Mouse (Mus musculus) neutrophil, adult 5-6 weeks (primary cell): Measurements from ENCODE around the gene Lmtk2. TPM values are rescaled to one million over a fixed set of nuclear protein-coding genes. Genes with fewer than 3 reads are reported as not detected.

Experiments
- ATAC-seq: fragments of 151-379, 151-347 bp; 2 replicates; pipeline ENCODE4 v1.8.0; 2017; ENCODE audit warnings: mild to moderate bottlenecking, moderate TSS enrichment; ENCODE audit not compliant: insufficient number of reproducible peaks, poor library complexity, low FRiP score, severe bottlenecking; ENCODE audit errors: extremely low read depth
- total RNA-seq: library from RNA; stranded (forward); fragments of 200-1000 nt; gene quantifications from 2 replicates; pipeline ENCODE4 v1.2.3, GENCODE M21; 2017

Gene Lmtk2
- 28.9 and 34.6 TPM in 2 replicates for total RNA-seq

DNA sequence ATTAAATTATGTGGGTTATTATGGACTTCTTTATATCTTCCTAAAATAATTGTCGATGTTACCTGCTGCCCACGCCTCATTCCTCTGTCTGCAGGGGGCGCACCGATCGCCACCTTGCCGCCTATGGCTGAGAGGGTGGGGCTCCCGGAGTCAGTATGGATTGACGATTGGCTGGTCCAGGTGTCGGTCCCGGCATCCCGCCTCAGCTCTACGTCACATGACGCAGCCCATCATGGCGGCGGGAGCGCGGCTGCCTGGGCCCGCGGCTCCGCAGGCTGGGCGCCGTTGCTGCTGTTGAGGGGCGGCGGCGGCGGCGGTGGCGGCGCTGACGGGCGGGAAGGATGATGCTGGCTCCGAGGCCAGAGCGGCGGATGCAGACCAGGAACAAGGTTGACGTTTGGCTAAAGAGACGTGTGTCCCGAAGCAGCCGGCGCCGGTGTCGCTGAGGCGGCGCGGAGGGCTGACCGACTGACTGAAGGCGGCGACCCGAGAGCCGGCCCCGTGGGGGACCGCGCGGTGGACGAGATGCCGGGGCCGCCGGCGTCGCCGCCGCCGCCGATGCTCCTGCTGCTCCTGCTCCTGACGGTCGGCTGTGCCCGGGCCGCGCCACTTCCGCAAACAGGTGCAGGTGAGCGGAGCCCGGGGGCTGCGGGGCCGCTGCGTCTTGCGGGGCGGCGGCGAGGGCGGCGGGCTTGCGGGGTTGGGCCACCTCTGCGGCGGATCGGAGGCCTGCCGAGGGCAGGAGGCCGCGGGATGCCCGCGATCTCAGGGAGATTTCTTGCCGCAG, at the start of gene Lmtk2:
Gene Lmtk2 (plus strand): TSS at position 288 of the 787 bp plus-strand sequence.
- peak; percentile 100 for ATAC-seq

DNA sequence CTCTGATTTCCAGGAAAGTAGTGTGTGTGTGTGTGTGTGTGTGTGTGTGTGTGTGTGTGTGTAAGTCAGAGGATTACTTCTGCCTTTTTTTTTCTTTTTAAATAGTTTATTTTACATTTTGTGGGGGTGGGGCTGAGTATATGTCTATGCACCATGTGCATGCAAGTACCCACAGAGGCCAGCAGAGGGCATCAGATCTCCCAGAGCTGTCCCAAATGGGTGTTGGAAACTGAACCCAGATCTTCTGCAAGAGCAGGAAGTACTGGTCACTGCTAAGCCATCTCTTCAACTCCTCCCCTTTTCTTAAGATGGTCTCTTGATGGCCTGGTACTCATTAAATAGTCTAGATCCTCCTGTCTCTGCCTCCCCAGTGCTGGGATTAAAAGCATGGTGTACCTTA, 49.0 kb upstream of the Lmtk2 start:
- ATAC-seq: 0 out of 2 replicates have a peak, but pooled peaks have one; percentile 33

DNA sequence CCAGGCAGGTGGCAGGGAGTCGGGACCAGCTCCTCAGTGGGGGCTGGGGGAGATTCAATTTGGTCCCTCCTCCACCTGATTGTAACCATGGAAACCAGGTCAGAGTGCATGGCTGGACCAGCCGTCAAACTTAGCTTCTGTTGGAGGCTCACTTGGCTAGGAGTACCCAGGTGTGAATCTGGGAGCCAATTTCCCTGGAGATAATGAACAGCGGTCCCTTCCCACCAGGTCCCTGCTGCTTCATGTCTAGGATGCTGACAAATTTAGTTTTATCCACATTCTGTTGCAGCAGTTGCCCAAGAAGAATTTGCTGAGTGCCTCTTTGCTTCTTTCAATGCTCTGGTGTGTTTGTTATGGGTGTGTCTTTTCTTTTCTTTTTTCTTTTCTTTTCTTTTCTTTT, 46.8 kb upstream of the Lmtk2 start:
- ATAC-seq: no peak

DNA sequence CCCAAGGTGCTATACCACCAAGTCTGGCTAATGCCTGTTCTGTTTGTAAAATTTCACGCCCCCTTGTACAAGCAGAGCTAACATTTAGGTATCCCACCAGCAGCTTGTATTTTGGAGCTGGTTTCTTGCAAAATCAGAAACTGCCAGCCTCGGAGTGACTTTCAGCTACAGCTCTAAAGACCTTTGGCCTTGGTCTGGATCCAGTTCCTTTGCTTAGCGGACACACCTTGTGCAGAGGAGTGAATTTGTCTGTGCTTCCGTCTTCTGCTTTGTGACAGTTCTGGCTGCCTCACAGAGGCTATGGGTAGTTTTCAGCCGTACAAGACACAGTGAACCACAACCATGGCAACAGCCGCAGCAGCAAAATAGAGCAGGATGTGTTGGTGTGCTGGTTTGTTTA, 45.9 kb upstream of the Lmtk2 start:
- ATAC-seq: no peak

DNA sequence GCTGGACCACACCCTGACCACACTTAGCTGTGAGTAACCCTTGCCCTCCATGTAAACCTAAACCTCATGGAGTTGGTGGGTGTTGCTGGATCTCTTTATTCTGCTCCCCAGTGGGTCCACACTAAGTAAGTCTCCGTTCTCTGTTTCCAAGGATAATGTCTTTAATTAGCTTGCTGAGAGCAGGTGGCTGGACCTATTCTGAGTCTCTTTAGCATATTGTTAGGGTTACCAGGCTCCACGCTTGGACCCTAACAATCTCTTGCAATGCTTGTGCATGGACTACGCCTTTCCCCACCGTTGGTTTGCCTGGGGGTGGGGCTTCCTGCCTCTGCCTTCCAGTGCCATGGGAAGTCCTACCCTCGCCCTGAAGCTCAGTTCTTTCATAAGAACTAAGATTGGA, 36.1 kb upstream of the Lmtk2 start:
- ATAC-seq: no peak

DNA sequence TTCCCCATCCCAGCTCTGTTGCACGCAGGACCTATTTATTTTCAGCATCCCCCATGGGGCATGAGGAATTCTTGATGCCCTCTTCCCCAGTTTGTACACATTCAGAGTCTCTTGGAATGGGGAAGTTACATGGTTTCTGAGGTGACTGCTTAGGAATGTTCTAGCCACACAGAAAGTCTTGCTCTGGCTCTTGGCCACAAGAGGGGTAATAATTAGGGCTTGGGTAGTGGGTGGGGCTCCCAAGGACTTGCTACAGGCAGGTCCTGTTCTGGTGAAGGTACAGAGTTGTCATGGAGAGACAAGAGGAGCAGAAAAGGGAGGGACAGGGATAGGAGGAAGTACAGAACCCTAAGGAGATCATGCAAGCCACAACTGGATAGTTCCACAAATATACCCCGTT, 34.2 kb upstream of the Lmtk2 start:
- ATAC-seq: no peak

DNA sequence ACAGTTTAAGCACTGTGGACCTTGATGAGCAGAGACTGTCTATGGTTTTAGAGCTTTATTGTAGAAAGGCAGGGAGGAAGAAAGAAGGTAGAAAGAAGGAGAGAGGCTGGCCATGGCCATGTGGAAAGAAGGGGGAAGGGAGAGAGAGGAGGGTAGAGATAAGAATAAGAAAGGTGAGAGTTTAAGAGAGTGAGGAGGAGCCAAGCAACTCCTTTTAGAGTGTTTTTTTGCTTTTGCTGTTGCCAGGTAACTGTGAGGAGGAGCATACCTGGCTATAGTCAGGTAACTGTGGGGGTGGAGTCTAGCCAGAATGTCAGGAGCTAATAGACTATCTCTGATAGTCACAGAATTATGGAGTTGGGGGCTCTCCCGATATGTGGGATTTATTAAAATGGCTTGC, 30.2 kb upstream of the Lmtk2 start:
- ATAC-seq: no peak

DNA sequence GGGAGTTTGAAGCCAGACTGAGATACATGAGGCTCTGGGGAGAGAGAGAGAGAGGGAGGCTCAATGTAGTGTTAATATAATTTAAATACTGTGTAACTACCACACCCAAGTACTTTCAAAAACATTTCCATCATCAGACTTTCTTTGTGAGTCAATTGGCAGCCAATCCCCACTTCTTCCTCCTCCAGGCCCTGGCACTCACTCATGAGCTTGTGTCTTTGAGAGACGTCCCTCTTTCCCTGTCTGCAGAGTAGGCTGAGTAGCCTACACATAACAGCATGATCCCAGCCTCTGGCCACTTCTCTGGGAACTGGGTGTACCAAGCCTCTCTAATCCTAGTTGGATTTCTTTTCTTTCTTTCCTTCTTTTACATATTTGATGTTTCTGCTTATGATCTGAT, 29.0 kb upstream of the Lmtk2 start:
- ATAC-seq: no peak

DNA sequence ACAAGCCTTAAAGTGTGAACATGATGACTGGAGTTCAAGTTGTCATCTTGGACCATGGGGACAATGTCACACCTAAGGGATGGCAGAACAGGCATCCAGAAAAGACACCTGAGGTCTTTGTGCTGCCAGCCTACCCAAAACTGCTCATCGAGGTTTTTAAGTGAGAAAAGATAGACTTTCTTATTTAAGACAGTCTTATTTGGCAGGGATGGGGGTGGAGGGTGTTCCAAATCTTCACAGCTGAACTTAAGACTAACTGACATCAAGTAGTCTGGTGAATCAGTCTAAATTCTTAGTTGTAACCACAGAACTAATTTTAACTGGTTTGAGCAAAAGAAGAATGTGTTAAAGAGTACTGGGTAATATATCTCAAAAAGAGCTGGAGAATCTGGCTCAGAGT, 22.7 kb upstream of the Lmtk2 start:
- no peak for ATAC-seq

DNA sequence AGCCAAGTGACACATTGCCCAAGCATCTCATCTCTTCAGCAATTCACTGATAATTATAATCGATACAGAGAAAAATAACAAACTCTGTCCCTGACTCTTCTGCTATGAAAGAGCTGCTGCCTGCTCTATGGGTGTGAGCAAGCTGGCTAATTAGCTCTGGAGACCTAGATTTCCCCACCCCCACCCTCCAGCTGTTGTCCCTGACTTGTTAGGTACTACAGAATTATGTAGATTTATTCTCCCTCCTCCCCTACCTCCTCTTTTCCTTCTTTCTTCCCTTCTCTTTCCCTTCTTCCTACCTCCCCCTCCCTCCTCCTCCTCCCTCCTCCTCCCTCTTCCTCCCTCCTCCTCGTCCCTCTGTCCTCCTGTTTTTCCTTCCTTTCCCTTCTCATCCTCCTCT, 19.4 kb upstream of the Lmtk2 start:
- no peak for ATAC-seq

DNA sequence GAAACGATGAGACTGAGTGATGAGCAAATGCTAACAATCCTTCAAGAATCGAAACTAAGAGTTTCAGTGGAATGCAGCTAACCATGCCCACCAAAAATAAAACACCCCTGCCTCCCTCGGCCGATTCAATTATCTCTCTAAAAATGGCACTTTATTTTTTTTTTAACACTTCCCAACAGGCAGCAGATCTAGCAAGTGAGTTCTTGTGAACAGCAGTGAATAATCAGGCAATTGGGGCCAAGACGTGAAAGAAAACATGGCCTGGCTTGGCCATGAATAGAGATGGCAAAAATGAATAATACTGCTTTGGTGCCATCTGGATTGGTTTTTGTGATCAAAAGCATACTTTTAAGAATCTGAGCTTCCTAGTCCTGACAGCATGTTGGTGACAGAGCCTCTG, 18.2 kb upstream of the Lmtk2 start:
- no peak for ATAC-seq

DNA sequence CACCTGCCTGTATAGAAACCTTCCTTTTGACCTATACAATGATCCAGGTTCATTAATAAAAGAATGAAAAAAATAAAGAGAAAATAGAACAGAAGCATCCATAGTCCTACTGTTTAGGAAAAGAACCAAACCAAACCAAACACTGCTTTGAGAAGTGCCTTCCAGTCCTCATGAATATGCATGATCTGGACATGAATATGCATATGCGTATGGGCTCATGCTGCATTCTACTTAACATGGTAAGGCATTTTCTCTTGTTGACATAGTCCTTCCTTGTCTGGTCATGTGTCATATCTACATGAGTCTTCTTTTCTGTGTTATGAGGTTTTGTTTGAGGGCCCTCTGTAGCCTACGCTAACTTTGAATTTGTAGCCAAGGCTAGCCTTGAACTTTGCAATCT, 16.7 kb upstream of the Lmtk2 start:
- no peak for ATAC-seq

DNA sequence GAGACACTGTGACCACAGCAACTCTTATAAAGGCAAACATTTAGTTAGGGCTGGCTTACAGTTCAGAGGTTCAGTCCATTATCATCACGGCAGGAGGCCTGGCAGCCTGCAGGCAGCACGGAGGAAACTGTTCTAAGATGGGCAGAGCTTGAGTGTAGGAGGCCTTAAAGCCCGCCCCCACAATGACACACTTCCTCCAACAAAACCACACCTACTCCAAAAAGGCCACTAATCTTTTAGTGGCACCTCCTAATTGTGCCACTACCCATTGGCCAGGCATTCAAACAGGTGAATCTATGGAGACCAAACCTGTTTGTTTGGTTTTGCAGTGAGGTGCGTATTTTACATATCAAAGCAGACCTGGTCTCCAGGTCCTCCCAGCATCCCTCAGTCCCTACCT, 16.0 kb upstream of the Lmtk2 start:
- no peak for ATAC-seq

DNA sequence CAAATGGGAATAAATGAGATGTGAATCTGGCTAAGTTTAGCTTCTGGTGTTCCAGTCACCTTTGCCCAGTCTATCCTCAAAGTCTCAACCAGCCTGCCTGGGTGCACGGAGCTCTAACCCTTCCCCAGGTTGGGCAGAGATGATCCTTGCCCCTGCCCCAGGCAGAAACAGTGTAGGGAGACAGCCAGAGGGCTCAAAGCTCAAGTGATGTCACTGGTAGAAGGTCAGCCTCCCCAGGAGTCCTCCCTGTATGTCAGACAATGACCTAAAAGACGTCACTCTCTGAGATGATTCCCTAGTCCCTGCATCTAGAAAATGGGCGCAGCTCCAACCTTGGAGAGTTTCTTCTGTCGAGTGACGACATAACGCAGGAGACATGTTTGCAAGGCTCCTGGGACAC, 14.5 kb upstream of the Lmtk2 start:
- ATAC-seq: no peak

DNA sequence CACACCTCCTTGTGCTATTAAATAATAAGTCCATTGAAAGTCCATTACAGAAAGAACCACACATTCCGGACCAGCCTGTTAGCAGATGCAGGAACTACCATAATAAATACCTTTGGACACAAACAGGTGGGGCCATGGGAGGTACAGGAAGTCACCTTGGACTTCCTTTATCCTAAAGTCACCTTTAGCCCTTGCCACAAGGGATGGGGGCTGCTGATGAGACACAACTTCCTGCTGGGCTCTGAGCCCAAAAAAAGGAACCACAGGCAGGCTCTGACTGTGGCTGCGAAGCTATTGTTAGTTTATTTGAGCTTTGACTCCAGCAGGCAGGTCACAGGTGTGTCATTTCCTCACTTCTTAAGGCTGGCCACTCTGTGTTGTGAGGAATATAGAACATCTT, 13.7 kb upstream of the Lmtk2 start:
- no peak for ATAC-seq

DNA sequence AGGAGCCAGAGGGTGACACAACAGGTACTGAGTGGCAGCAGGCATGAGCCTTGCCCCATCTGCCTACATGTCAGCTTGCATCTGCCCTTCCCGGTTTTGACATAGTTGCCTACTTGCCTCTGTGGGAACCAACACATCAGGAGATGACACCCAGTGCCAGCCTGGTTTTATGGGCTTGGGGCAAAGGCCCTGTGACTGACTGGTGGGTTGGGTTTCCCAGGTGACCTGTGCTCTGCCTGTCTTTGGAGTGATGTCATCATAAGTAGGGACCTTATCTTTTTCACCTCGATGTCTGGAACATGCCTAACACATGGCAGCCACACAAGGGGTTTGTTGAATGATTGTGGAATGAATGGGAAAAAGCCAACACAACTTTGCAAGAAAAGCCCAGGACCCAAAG, 11.9 kb upstream of the Lmtk2 start:
- ATAC-seq: no peak

DNA sequence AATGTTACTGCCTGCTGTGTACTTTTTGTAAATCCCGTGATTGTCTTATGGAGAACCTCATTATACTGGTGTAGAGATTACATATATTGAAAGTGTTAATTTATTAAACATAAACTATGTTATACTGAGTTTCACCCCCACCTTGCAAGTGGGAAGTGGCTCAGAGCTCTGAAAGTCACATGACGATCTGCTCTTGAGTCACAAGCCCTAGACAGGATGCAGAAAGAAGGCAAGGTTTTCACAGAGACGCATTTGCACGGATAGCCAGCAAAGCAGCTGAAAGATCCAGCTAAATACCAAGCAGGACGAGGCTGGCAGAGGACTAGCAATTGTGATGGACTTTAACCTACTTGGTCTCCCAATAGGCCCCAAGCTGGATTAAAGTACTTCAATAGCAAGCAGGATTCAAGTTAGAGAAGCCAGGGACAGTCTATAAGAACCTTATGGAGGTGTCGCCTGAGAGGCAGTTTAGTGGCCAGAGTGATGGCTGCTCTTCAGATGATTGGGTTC, 4.7 kb upstream of the Lmtk2 start:
- no peak for ATAC-seq

DNA sequence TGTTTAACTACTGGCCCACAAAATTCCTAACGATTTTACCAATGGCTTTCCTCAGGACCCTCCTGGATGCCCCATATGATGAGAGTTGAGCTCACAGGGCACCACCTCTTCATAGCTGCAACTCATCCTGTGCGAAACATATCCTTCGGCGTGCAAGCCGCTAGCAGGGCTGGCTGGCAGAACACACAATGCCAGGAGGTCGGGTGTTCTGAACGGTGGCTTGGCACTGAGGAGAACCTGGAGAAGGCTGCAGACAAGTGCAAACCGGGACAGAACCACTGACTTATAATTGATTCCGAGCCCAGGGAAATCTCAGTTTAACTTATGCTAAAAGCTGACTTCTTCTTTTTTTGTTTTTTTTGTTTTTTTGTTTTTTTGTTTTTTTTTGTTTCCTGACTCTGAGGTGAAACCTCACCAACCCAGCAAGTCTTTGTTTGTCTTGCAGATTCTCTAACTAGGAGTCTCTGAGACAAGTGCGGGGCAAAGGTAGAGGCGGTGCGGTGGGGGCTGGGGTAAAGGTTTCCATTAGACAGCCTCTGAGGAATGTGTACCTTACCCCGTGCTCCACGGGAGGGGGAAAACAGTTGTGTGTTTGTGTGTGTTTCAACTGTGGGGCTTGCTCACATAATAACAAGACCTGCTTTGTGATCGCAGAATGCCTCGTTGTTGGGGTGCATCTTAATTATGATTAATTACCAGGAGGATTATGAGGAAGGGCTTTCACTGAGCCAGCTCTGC, 2.2 kb upstream of the Lmtk2 start:
- no peak for ATAC-seq

DNA sequence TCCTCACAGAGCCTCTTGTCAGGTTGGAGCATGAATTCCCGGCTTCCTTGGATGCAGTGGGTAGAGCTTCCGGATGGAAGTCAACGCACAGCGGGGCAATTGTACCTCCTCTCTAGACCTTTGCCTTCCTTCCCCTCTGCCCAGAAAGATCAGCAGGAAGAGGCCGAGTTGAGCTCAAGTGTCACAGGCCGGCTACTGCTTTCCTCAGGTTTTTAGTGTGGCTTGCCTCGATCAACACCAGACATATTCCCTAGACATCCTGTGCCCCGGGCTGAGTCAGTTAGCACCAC, 1.7 kb upstream of the Lmtk2 start:
- no peak for ATAC-seq

DNA sequence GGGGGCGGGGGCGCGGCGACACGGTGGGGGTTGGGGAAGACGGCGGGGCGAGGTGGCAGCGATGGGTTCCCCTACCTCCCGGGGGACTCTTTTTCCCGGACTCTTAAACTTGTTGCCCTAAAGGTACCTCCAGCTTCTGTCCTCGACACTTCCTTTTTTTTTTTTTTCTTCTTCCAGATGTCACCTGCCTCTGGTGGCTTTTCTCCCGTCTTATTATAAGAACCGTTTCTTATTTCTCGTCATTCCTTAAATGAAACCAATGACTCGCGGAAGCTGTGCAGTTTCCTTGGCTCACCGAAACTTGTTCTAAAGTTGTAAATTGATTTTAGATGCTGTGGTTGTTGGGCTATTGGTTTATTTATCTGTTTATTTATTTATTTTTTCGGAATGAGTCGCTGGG, 712 bp downstream of the Lmtk2 start:
- no peak for ATAC-seq

DNA sequence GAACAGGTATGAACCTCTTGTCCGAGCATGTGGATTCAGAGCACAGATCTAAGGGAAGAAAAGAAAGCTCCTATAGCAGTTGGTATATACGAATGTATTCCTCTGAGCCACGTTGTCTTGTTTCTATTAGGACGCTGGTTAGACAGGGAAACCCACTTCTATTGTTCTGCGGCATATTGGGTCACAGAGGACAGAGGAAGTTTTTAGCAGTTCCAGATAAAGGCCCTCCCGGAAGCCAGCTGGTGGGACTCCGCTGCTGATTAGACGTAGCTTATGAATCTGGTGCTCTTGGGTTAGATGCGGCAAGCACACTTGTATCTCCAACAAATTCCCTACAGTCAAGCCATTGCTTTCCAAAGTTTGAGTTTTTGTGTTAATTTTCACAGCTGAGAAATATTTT, 4.8 kb downstream of the Lmtk2 start:
- no peak for ATAC-seq
